Mouse (Mus musculus): ENCODE measurements around the gene Mmrn2. TPM values are rescaled to one million over a fixed set of nuclear protein-coding genes. Genes with fewer than 3 reads are reported as not detected.
"Not testable (repeated sequence)": the region's sequence is repeated elsewhere in the genome, so short reads cannot be mapped to it uniquely, and the experiment has no call there.

The Mmrn2 gene
- polyA plus RNA-seq, 3 experiments from 2014 or later, result 0.11 TPM; not detected in 2

- no peak for ATAC-seq
Observed at GRCm38 (mm10) chr14:34403424-34403823, 28.2 kb downstream of the Mmrn2 start.

DNA sequence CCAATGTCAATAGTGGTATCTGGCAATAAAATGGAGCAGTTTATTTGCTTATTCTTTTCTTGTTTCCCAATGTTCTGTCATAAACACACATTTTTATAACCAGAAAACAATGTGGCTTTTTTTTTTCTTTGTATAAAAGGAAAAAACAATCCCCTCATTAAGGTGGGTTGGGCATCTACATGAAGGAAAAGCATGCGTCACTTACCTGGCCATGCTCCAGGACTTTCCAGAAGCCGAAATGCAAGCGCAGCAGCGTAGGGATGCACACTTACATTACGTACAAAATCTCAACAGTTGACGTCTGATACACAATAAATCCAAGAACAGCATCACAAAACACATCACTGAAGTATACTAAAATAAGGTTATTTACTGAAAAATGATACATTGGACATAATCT lies 35.5 kb downstream of the Mmrn2 start:
- ATAC-seq, result no peak

GRCm38 (mm10) chr14:34412164-34412896 lies 37.1 kb downstream of the Mmrn2 start:
- no peak for ATAC-seq

GRCm38 (mm10) chr14:34416946-34417345 lies 41.7 kb downstream of the Mmrn2 start:
- not testable (repeated sequence) for ATAC-seq

GRCm38 (mm10) chr14:34417501-34417900 lies 42.2 kb downstream of the Mmrn2 start:
- no peak for ATAC-seq

GRCm38 (mm10) chr14:34421078-34421477 lies 45.8 kb downstream of the Mmrn2 start:
- ATAC-seq, result no peak

- no peak for ATAC-seq
Observed at GRCm38 (mm10) chr14:34428274-34428673, 53.0 kb downstream of the Mmrn2 start.

DNA sequence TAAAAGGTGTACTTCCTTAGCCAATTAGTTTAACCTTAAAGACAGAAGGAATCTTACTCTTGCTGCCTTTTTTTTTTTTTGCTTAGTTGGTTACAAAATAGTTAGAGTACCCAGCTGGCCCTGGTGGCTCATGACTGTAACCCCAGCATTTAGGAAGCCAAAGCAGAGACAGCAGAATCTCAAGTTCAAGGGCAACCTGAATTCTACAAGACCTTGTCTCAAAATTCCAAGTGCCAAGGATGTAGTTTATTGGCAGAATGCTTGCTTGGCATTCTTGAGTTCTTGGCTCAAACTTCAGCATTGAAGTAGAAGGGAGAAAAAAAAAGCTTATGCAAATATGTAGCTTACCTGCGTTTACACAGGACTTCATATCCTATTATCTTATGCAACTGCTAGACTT lies 53.8 kb downstream of the Mmrn2 start:
- ATAC-seq, result no peak

DNA sequence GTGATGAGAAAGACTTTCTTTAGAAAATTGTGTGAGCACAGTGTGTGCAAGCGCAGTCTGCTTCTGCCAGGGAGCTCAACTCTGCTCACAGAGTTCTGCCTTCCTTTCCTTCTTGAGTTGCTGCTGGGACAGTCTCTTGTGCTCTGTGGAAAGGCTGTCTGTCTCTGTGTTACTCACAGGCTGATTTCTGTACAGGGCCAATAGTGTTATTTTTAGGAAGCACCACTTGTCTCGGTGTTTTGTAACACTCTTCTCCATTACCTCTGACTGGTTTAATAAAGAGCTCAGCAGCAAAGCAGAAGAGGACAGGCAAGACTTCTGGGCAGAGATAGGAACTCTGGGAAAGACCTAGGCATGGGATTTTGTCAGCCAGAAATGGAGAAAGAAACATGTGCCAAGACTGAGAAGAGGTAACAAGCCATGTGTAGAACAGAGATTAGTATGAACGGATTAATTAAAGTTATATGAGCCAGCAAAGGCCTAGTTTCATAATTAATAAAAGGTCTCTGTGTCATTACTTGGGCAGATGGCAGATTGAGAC lies 65.3 kb downstream of the Mmrn2 start:
- ATAC-seq, result no peak

DNA sequence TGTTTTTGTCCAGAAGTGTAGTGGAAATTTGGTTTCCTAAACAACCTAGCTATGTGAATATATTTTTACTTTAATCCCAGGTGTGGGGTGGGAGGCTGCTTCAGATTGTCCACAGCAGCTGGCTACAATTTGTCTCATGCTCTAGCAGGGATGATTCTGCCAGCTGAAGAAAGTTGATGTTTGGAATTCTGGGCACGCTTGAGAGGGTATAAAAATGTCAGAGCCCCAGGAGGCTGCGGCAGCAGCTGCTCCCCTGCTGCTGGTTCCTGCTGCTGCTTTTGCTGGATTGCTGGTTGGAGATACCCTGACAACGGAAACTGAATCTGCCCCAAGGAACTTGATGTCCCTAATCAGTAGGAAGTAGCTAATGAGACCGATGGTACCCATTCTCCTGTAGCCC lies 67.3 kb downstream of the Mmrn2 start:
- ATAC-seq, result no peak

DNA sequence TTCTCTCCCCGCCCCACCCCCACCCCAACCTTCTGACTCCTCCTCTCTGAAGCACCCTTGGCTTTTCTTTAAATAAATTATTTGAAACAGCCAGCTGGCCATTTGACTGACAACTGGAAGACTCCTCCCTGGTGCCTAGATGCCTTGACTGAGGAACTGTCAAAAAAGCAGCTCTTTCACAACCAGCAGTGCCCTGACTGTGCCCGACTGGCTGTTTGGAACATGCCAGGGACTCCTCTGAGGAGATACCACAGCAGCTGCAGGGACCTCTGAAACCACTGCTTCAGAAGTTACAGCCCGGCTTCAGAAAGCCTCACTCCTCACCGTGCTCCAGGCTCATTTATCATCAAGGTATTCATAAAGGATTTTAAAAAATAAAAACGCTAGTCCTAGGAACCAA lies 69.1 kb downstream of the Mmrn2 start:
- ATAC-seq, result no peak

GRCm38 (mm10) chr14:34444924-34445323 lies 69.7 kb downstream of the Mmrn2 start:
- no peak for ATAC-seq

- ATAC-seq, result no peak
Observed at GRCm38 (mm10) chr14:34445348-34445747, 70.1 kb downstream of the Mmrn2 start.

GRCm38 (mm10) chr14:34446624-34447023 lies 71.4 kb downstream of the Mmrn2 start:
- no peak for ATAC-seq

DNA sequence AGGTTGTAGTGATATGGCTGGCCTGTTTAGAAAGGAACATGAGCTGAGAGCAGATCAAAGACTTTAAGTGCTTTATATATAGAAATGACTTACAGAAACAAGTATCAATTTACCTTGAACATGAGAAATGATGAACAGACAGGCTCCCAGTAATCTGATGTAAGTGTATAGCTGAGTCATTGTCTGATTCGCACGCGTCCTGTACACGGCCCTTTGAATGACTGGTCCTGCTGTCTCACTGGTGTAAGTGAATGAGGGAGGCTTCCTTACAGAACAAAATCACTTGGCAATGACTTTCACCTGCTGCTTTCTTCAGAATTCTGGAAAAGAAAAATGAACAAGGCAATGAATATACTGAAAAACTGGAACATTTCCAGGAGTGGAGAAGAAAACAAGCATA lies 72.4 kb downstream of the Mmrn2 start:
- ATAC-seq, result no peak

- ATAC-seq, result no peak
Observed at GRCm38 (mm10) chr14:34448398-34448797, 73.1 kb downstream of the Mmrn2 start.

DNA sequence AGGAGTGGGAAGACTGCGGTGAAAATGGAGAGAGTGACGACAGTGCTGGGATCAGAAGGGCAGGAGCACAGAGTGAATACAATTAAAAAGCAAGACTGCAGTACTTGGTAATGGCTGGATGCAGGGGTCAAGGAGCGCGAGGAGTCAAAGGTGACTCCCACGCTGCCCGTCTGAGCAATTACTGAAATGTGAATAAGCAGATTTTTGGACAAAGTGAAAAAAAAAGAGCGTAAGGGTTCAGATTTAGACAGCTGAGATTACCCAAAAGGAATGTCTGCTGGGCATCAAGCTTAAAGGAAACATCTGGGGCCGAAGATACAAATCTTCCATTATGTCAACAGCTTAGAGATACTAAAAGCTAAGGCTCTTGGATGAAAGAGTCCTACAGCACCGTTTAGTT lies 74.5 kb downstream of the Mmrn2 start:
- ATAC-seq, result no peak

GRCm38 (mm10) chr14:34450451-34450850 lies 75.2 kb downstream of the Mmrn2 start:
- ATAC-seq, result no peak

DNA sequence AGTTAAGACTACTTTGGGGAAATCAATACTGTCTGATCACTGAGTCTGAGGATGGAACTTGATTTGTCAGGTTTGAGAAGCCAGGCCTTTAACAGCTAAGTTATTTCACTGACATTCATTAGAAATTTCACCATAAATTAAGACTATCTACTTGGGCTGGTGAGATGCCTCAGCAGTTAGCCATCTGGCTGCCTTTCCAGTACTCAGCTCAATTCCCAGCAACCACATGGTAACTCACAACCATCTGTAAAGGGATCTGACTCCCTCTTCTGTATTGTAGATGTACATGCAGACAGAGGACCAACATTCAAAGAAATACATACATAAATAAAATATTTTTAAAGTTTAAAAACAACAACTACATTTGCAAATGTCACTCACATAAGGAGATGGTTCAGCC lies 76.6 kb downstream of the Mmrn2 start:
- ATAC-seq, result no peak

DNA sequence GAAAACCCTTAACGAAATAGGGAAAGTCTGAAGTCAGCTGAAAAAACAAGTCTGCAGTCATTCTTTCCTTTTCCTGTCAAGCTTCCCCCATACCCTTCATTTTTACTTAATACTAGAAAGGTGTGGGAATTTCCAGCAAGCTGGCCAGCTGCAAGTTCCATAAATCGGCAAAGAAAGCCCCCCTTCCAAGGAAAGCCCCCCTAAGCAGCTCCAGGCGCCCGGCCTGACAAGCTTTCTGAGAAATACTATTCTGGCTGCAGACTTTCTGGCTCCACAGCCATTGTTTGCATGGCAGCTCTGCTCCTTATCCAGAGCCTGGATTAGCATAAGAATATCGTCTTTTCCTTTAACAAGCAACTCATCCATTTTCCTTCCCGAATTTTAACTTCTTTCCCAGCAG lies 78.4 kb downstream of the Mmrn2 start:
- no peak for ATAC-seq
